Mouse (Mus musculus): ENCODE results near the gene Pole3.

DNA sequence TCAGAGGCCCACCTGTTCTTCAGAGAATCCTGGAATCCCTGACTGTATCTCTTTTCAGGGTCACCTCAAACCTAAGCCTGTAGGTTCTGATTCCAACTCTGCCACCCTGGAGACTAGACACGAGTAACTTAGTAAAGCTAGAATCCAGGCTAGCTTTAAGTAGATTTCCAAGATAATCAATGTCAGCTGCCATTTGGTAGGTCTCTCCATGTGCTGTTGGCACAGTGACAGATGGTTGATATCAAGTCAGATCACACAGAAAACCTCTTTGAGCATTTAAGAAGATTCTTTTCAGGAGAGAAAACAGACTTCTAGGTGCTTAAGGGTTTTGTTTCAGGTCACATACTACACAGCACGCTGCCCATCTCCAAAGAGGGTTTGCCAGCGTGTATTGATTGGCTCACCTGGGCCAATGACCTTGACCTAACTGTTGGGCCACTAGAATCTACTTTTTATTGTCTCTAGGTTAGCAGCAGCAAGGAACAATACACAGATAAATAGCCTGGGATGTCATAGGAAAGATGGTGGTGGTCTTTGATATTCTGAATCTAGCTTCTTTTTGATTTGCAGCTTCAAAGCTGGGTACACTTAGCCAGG lies 21.4 kb downstream of the Pole3 start, which contains the start of gene Hdhd3:
- no peak for TF ChIP-seq CTCF (IDR thresholded peaks at IDR 0.05; ENCODE audit: low read depth, low read length)
- TF ChIP-seq POLR2A (IDR thresholded peaks at IDR 0.05; ENCODE audit: extremely low read depth, insufficient read depth, low read length), result no peak
